Mouse (Mus musculus): ENCODE data around the gene Slc38a2. TPM values are rescaled to one million over a fixed set of nuclear protein-coding genes. Genes with fewer than 3 reads are reported as not detected.

Gene Slc38a2
- polyA plus RNA-seq, 1 experiment from 2014 or later = 134 TPM

Other genes with a start within 250 kb of the Slc38a2 start
- gene Scaf11, start 238.9 kb downstream of the Slc38a2 start, polyA plus RNA-seq (2015; fragmentation: Nextera tagmentation; extraction: Ambion mirVana) = 95.6 and 102 TPM in 2 replicates
- 69.9 and 74.8 TPM in 2 replicates for gene Slc38a1, start 56.8 kb downstream of the Slc38a2 start, polyA plus RNA-seq (2015; fragmentation: Nextera tagmentation; extraction: Ambion mirVana)